Mouse (Mus musculus) liver (tissue): ENCODE results near the gene Slamf8.

Experiments used
- DNase-seq: peaks from one replicate; pipeline ENCODE4 v3.0.0-alpha.2; 2020; ENCODE audit warnings: mixed read lengths

The Slamf8 gene

DNA sequence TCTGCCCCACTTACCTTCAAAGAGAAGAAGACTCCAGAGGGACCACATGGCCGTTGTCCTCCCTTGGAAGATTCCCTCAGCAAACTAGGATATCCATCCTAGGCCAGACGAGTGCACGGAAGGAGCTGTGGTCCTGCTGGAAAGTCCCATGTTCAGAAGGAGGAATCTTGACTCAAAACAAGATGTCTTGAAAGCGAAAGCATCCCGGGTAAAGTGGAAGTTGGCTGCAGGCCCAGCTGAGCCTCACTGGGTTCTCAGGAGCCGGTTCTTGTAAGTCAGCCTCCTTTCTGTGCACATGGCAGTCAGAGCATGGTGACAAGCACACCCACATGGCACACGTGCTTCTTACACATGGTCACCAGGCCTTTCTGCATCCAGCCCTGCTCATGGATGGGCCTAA is at the start of gene Slamf8:
Gene Slamf8 (minus strand): TSS at position 184 of the 400 bp plus-strand sequence.
- no peak for DNase-seq

- no peak for DNase-seq
Observed at GRCm38 (mm10) chr1:172638781-172639180, 48.4 kb upstream of the Slamf8 start.

- DNase-seq = no peak
Observed at GRCm38 (mm10) chr1:172637801-172638200, 47.4 kb upstream of the Slamf8 start.

DNA sequence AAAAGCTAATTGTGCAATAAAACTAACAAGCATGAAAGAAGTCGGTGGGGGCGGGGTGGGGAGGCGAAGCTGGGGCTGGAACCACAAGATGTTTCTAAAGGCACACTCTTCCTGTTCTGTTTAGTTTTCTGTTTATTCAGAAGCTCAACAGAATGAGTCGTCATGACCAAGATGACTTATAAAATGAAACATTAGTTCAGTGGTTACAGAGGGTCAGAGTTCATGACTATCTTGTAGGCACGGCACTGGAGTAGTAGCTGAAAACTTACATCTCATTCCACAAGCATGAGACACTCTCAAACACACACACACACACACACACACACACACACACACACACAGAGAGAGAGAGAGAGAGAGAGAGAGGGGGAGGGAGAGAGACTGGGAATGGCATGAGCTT is 45.9 kb upstream of the Slamf8 start:
- DNase-seq = no peak

DNA sequence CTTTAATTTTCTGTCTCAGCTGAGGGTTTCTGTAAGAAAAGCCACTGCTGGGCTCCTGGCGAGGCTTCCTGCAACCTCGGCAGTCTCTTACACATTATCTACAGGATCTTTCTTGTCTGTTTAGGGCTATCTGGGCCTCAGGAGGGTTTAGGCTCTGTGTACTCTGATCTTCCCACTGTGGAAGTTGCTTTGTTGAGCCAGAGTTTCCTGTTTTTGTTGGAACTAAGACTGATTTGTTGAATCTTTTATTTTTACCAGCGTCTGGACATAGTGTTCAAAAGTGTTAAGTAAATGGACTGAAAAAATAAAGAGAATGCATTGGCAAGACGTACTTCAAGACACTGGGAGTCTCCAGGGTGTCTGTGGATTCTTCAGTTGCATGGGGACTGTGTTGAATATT is 44.9 kb upstream of the Slamf8 start:
- no peak for DNase-seq

GRCm38 (mm10) chr1:172634136-172634535 is 43.8 kb upstream of the Slamf8 start:
- DNase-seq = no peak

DNA sequence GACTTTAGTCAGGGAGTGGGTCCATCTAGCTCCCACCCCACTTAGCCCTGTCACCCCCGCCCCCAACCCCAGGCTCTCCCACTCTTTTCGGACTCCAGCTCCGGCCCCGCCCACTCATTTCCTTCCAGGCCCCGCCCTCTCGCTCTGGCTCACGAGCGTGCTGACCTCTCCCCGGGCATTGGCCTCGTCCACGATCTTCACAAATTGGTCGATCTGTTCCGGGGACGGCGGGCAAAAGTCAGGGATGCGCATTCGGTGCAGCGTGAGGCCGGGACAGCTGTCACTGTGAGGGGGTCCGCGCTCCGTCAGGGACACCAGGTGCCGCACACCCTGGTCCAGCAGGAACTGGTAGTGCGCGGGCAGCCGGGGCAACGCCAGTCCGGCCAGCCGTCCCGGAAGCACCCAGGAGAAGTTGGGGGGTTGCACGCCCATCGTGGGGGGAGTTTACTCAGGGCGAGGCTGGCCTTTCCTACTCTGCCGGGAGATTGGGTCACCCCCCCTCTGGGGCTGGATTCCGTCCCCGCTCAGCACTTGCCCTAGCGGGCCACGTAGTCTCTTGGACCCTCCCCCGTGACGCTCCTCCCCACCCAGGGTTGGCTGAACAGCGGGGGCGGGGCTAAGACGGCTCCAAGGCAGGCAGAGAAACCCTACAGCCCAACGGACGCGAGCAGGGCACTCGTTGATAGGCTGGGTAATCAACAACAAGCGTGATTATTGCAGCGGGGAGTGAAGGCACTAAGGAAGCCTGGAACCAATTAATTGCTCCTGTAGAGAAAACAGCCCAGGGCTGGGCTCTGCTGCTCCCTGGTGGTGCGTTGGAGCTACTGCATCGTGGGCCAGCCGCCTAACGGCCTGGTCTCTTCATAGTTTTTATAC is 42.3 kb upstream of the Slamf8 start, which contains the start of gene Dusp23:
Gene Dusp23 (minus strand): TSS at position 512 of the 876 bp plus-strand sequence.
- DNase-seq = peak; percentile 94

- DNase-seq = no peak
Observed at GRCm38 (mm10) chr1:172631721-172632120, 41.4 kb upstream of the Slamf8 start.

GRCm38 (mm10) chr1:172629831-172630230 is 39.5 kb upstream of the Slamf8 start:
- DNase-seq = no peak

DNA sequence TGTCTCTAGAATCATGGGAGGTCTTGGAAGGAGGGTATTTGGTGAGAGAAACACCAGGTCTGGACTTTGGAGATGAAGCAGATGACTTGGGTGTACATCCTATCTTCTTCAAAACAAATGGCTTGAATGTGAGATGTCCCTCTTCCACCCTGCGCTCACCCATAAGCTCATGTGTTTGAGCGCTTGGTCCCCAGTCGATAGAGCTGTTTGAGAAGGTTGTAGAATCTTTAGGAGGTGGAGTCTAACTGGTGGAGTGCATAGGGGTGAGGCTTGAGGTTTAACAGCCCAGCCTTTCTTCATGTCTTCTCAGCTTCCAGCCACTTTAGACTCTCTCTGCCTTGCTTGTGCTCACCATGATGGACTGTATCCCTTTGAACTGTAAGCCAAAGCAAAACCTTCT is 35.9 kb upstream of the Slamf8 start:
- DNase-seq = no peak

- no peak for DNase-seq
Observed at GRCm38 (mm10) chr1:172624081-172624480, 33.7 kb upstream of the Slamf8 start.

DNA sequence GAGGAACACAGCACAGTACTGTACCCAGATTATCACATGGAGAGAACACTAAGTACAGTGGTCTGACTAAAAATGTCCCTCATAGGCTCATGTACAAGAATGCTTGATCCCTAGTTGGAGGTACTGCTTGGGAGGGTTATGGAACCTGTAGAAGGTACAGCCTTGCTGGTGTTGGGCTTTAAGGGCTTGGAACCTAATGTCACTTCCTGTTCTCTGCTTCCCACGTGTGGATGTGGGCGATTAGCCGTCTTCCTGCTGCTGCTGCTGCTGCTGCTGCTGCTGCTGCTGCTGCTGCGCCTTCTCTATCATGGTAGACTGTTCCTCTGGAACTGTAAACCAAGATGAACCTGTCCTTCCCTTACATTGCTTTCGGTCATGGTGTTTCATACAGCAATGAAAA is 33.2 kb upstream of the Slamf8 start:
- DNase-seq = no peak

GRCm38 (mm10) chr1:172619235-172619634 is 28.9 kb upstream of the Slamf8 start:
- peak; percentile 67 for DNase-seq

GRCm38 (mm10) chr1:172618141-172618540 is 27.8 kb upstream of the Slamf8 start:
- no peak for DNase-seq

DNA sequence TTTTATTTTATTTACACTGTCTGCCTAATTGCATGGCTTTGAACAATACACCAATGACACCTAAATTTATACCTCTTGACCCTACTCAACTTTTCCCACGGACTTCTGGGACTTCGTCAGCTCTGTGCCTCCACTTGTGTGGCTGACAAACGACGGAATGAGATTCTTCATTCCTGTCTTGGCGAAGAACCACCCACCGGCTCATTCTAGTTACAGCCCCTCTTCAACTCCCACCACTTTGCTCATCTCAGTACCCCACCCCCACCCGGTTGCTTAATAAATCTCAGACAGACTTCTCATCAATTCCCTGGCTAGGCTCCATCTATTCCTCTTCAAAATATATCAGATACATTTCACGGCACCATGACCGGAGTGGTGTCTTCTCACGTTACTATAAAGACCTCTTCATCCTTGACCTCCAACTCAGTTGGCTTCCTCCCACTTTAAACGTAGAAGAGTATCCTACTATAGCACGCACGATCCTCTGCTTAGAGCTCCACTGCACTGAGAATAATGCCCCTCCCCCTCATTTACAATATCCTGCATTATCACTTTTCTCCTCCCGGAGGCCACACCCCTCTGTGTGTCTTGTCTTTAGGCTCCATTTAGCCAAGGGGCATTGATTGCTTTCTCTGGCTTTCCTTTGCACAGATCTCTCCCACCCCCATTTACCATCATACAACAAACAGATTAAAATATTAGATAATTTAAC is 27.2 kb upstream of the Slamf8 start:
- no peak for DNase-seq

- no peak for DNase-seq
Observed at GRCm38 (mm10) chr1:172616537-172617300, 26.4 kb upstream of the Slamf8 start.

- no peak for DNase-seq
Observed at GRCm38 (mm10) chr1:172615412-172615811, 25.0 kb upstream of the Slamf8 start.

DNA sequence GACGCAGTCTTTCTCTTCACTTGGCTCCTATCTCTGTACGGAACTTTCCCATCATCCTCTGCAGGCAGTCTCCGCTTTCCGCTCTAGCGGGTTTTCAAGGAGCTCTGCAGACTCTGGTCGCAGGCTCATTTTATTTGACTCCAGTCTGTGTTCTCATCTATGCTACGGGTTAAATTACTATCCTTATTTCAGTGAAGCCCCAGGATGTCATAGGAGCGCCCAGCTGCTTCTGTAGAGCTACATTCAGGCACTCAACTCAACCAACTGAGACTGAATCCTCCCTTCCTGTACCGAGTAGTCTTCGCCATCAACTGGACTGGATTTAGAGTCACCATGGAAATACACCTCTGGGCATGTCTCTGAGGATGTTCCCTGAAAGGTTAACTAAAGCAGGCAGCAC is 24.3 kb upstream of the Slamf8 start:
- DNase-seq = no peak

- no peak for DNase-seq
Observed at GRCm38 (mm10) chr1:172612745-172613144, 22.4 kb upstream of the Slamf8 start.

DNA sequence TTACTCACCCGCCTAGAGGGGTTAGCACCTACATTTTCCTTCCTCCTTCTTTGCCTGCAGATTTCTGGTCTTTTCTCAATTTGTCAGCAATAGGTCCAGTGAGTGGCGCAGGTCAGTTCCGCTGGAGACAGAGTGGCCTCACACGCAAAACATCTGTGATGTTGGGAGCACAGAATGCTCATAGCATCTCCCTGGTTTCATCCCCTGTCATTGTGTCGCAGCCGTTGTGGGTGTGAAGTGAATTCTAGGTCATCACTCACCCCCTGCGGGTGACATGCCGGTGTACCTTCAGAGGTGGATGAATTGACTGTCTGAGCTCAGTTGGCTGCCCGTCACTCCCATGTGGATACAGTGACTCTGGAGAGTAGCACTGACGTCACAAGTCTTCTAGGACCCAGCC is 20.9 kb upstream of the Slamf8 start:
- DNase-seq = no peak

- DNase-seq = no peak
Observed at GRCm38 (mm10) chr1:172602326-172602725, 12.0 kb upstream of the Slamf8 start, which contains the start of gene Fcrl6. Gene Fcrl6, minus strand, starts transcription at chr1:172602551.

- no peak for DNase-seq
Observed at GRCm38 (mm10) chr1:172594495-172594894, 4.1 kb upstream of the Slamf8 start.

GRCm38 (mm10) chr1:172593956-172594355 is 3.6 kb upstream of the Slamf8 start:
- DNase-seq = no peak
